Mouse (Mus musculus): Measurements from ENCODE around the gene Ube2h. TPM values are rescaled to one million over a fixed set of nuclear protein-coding genes. Genes with fewer than 3 reads are reported as not detected.
"Not testable (repeated sequence)": the region's sequence is repeated elsewhere in the genome, so short reads cannot be mapped to it uniquely, and the experiment has no call there.

Ube2h gene
- polyA plus RNA-seq, 1 experiment: 33.5 TPM

DNA sequence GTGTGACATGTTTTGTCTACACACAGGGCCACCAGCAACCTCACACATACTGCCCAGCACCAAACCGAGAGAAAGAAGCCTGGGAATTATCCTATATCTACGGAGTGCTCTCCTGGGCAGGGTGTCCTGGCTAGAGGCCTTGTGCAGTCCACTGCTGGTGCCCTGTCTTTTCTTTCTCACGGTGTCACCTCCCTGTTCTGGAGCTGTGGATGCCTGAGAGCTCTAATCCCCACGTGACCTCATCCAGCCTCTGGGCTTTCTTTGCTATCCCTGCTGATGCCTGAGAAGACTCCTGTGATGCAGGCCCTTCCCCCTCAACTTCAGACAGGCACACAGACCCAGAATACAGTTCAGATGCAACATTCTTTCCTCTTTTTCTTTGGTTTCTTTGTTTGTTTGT, 4.4 kb upstream of the Ube2h start:
- no peak overlapping the region for H3ac ChIP-seq (ENCODE audit: control insufficient read depth, insufficient read length)
- no peaks in the 10 kb centered on the region for H3K36me3 ChIP-seq (ENCODE audit: control insufficient read depth, insufficient read depth)
- no peak overlapping the region for H3K4me3 ChIP-seq
- peak; percentile 38 for TF ChIP-seq USF1 (IDR thresholded peaks at IDR 0.05; ENCODE audit: low read depth)
- TF ChIP-seq TCF3 (IDR thresholded peaks at IDR 0.05; ENCODE audit: insufficient read length, low read depth): no peak
- no peak overlapping the region for H3K4me2 ChIP-seq (ENCODE audit: low read depth)
- H3K27me3 ChIP-seq (ENCODE audit: control insufficient read depth, insufficient read depth, insufficient read length): no peaks in the 10 kb centered on the region
- no peaks in the 10 kb centered on the region for H3K79me2 ChIP-seq (ENCODE audit: control insufficient read depth, insufficient read depth)

GRCm38 (mm10) chr6:30307691-30308090, 3.4 kb upstream of the Ube2h start:
- Histone ChIP-seq H3K4me3 (no peak overlapping the region), H3ac (ENCODE audit: control insufficient read depth, insufficient read length) (no peak overlapping the region), H3K79me2 (ENCODE audit: control insufficient read depth, insufficient read depth) (peaks cover 11% of the 10 kb centered on the region), H3K27me3 (ENCODE audit: control insufficient read depth, insufficient read depth, insufficient read length) (no peaks in the 10 kb centered on the region), H3K36me3 (ENCODE audit: control insufficient read depth, insufficient read depth) (no peaks in the 10 kb centered on the region), H3K4me2 (ENCODE audit: low read depth) (peak overlapping the region; percentile 62)
- TF ChIP-seq REST (IDR thresholded peaks at IDR 0.05; ENCODE audit: insufficient read depth, insufficient read length): no peak
- TF ChIP-seq TCF3 (IDR thresholded peaks at IDR 0.05; ENCODE audit: insufficient read length, low read depth): peak; percentile 16
- TF ChIP-seq MAX (IDR thresholded peaks at IDR 0.05; ENCODE audit: low read depth): no peak
- peak; percentile 88 for TF ChIP-seq CEBPB (IDR thresholded peaks at IDR 0.05; ENCODE audit: insufficient read depth, poor library complexity, severe bottlenecking)
- TF ChIP-seq TCF12 (IDR thresholded peaks at IDR 0.05; ENCODE audit: insufficient read depth, poor library complexity, severe bottlenecking): peak; percentile 41
- TF ChIP-seq SRF (IDR thresholded peaks at IDR 0.05; ENCODE audit: control insufficient read depth, insufficient read length, low read depth): no peak
- TF ChIP-seq USF1 (IDR thresholded peaks at IDR 0.05; ENCODE audit: low read depth): no peak
- TF ChIP-seq MYOG (IDR thresholded peaks at IDR 0.05; ENCODE audit: control insufficient read depth in 1 of 3, insufficient read depth in 1 of 3, insufficient read length in 2 of 3, low read depth in 2 of 3): peak; percentile 59 to 96 (median 78)
- TF ChIP-seq MYOD1 (IDR thresholded peaks at IDR 0.05; ENCODE audit: control insufficient read depth in 1 of 3, insufficient read length in 2 of 3, low read depth in 2 of 3): peak; percentile 47 to 93 (median 65)
- TF ChIP-seq POLR2A (IDR thresholded peaks at IDR 0.05; ENCODE audit: insufficient read length, low read depth): no peak
- no peak for TF ChIP-seq E2F4 (IDR thresholded peaks at IDR 0.05; ENCODE audit: insufficient read depth)
- TF ChIP-seq POLR2AphosphoS2 (IDR thresholded peaks at IDR 0.05; ENCODE audit: insufficient read length, low read depth): no peak

DNA sequence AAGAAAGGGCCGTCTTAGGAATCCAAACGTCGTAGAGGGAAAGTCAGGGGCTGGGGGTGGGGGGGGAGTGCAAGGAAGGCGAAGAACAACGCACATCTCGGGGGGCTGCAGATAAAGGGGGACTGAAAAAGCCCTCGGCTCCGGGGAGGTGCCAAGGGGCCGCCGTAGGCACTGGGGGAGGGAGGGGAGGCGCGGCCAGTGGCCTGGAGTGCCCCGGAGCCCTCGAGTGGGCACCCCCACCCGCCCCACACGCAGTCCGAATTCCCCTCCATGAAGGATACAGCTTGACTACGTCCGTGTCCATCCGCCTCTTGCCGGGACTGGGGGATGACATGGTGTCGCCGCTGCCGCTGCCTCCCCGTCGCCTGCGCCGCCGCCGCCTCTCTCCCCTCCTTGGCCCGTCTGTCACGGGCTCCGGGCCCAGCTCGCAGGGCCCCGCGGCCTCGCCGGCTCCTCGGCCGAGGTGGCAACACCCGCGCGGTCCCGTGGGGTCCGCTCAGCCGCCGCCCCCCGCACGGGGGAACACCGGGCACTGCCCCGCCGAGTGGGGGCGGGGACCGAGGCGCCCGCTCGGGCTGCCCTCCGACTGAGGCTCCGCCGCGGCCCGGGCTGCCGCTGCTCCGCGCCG, 454 bp downstream of the Ube2h start:
- H3K27me3 ChIP-seq (ENCODE audit: control insufficient read depth, insufficient read depth, insufficient read length): not testable (repeated sequence)

GRCm38 (mm10) chr6:30302781-30303631, 1.3 kb downstream of the Ube2h start:
- no peaks in the 10 kb centered on the region for H3K36me3 ChIP-seq (ENCODE audit: control insufficient read depth, insufficient read depth)
- no peaks in the 10 kb centered on the region for H3K27me3 ChIP-seq (ENCODE audit: control insufficient read depth, insufficient read depth, insufficient read length)
- H3K79me2 ChIP-seq (ENCODE audit: control insufficient read depth, insufficient read depth): peaks cover 57% of the 10 kb centered on the region
- no peak for TF ChIP-seq MAX (IDR thresholded peaks at IDR 0.05; ENCODE audit: low read depth)
- TF ChIP-seq TCF3 (IDR thresholded peaks at IDR 0.05; ENCODE audit: insufficient read length, low read depth): no peak
- TF ChIP-seq E2F4 (IDR thresholded peaks at IDR 0.05; ENCODE audit: insufficient read depth): no peak
- no peak for TF ChIP-seq MYOG (IDR thresholded peaks at IDR 0.05; ENCODE audit: control insufficient read depth in 1 of 3, insufficient read depth in 1 of 3, insufficient read length in 2 of 3, low read depth in 2 of 3)
- TF ChIP-seq REST (IDR thresholded peaks at IDR 0.05; ENCODE audit: insufficient read depth, insufficient read length): no peak
- TF ChIP-seq POLR2A (IDR thresholded peaks at IDR 0.05; ENCODE audit: insufficient read length, low read depth): no peak
- no peak for TF ChIP-seq USF1 (IDR thresholded peaks at IDR 0.05; ENCODE audit: low read depth)
- TF ChIP-seq SRF (IDR thresholded peaks at IDR 0.05; ENCODE audit: control insufficient read depth, insufficient read length, low read depth): no peak
- no peak for TF ChIP-seq TCF12 (IDR thresholded peaks at IDR 0.05; ENCODE audit: insufficient read depth, poor library complexity, severe bottlenecking)
- H3ac ChIP-seq (ENCODE audit: control insufficient read depth, insufficient read length): peak overlapping the region; percentile 87
- peak overlapping the region; percentile 95 for H3K4me2 ChIP-seq (ENCODE audit: low read depth)
- peak overlapping the region; percentile 57 for H3K4me3 ChIP-seq

More for the DNA sequence above, 454 bp downstream of the Ube2h start:
- H3K4me2 ChIP-seq (ENCODE audit: low read depth): peak overlapping the region; percentile 95
- H3K79me2 ChIP-seq (ENCODE audit: control insufficient read depth, insufficient read depth): peaks cover 48% of the 10 kb centered on the region
- H3K4me3 ChIP-seq: peak overlapping the region; percentile 57
- not testable (repeated sequence) for H3K36me3 ChIP-seq (ENCODE audit: control insufficient read depth, insufficient read depth)
- H3ac ChIP-seq (ENCODE audit: control insufficient read depth, insufficient read length): peak overlapping the region; percentile 87

GRCm38 (mm10) chr6:30302156-30302555, 2.2 kb downstream of the Ube2h start:
- Histone ChIP-seq H3ac (ENCODE audit: control insufficient read depth, insufficient read length) (no peak overlapping the region), H3K4me2 (ENCODE audit: low read depth) (peak overlapping the region; percentile 95), H3K4me3 (peak overlapping the region; percentile 57), H3K79me2 (ENCODE audit: control insufficient read depth, insufficient read depth) (peaks cover 65% of the 10 kb centered on the region), H3K36me3 (ENCODE audit: control insufficient read depth, insufficient read depth) (no peaks in the 10 kb centered on the region), H3K27me3 (ENCODE audit: control insufficient read depth, insufficient read depth, insufficient read length) (no peaks in the 10 kb centered on the region)
- TF ChIP-seq POLR2A (IDR thresholded peaks at IDR 0.05; ENCODE audit: insufficient read length, low read depth) (no peak), USF1 (IDR thresholded peaks at IDR 0.05; ENCODE audit: low read depth) (no peak), REST (IDR thresholded peaks at IDR 0.05; ENCODE audit: insufficient read depth, insufficient read length) (no peak), CEBPB (IDR thresholded peaks at IDR 0.05; ENCODE audit: insufficient read depth, poor library complexity, severe bottlenecking) (no peak), TCF12 (IDR thresholded peaks at IDR 0.05; ENCODE audit: insufficient read depth, poor library complexity, severe bottlenecking) (no peak), MAX (IDR thresholded peaks at IDR 0.05; ENCODE audit: low read depth) (no peak), MYOD1 (IDR thresholded peaks at IDR 0.05; ENCODE audit: control insufficient read depth in 1 of 3, insufficient read length in 2 of 3, low read depth in 2 of 3) (no peak), SRF (IDR thresholded peaks at IDR 0.05; ENCODE audit: control insufficient read depth, insufficient read length, low read depth) (no peak), TCF3 (IDR thresholded peaks at IDR 0.05; ENCODE audit: insufficient read length, low read depth) (no peak)
